Mouse (Mus musculus) kidney, postnatal 25 days (tissue): ENCODE measurements around the gene Skida1.

ENCODE experiments used
- DNase-seq, 2 experiments: peaks; one replicate each; pipeline ENCODE4 v3.0.0; 2021; ENCODE audit warnings: mixed read lengths in 2 of 2

Gene Skida1

DNA sequence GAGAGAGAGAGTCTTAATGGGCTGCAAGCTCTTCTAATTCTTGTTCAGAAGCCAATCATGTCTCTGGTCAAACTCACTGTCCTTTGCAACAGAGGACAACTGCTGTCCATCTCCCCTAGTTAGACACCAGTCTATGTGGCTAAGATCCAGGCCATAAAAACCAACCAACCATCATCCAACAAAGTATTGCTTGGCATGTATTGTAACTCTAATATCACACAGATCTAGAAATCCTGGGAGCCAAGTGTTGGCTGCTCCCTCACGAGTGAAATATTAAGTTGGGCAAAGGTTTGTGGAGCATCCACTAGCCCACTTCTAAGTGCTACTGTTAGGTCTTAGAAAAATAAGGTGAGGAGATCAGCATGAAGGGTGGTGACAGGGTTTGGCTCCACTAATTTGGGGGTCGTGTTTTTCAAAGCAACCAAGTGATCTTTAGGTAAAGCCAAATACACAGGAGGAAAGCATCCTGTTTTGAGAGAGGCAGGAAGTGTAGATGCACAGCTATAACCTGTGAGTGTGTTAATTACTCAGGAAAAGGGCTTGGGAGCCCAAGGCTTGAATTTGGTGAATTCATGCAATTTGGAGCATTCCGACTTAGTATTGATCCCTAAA is 10.6 kb downstream of the Skida1 start:
- peak in 1 of 2 experiments; percentile 24 for DNase-seq

DNA sequence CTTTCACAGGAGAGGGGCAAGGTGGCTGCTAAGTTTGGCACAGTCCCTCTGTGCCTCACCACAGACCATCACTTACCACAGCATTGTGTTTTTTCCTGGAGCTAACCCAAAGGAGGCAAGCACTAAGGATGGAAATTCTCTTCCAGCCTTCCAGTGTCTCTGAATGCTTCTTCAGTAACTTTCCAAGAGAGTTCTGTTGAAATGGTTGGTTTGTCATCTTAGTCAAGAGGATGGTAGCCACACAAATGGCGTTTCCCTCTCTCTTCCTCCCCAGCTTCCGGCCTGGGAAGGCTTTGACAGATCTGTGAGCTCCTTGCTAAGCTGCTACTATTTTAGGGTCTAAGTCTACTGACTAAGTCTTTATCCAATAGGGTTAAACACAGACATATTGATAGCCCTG is 11.4 kb downstream of the Skida1 start, which contains the start of gene A930004D18Rik:
TSS of gene A930004D18Rik (minus strand) at position 247 of the 400 bp plus-strand sequence.
- no peak for DNase-seq

DNA sequence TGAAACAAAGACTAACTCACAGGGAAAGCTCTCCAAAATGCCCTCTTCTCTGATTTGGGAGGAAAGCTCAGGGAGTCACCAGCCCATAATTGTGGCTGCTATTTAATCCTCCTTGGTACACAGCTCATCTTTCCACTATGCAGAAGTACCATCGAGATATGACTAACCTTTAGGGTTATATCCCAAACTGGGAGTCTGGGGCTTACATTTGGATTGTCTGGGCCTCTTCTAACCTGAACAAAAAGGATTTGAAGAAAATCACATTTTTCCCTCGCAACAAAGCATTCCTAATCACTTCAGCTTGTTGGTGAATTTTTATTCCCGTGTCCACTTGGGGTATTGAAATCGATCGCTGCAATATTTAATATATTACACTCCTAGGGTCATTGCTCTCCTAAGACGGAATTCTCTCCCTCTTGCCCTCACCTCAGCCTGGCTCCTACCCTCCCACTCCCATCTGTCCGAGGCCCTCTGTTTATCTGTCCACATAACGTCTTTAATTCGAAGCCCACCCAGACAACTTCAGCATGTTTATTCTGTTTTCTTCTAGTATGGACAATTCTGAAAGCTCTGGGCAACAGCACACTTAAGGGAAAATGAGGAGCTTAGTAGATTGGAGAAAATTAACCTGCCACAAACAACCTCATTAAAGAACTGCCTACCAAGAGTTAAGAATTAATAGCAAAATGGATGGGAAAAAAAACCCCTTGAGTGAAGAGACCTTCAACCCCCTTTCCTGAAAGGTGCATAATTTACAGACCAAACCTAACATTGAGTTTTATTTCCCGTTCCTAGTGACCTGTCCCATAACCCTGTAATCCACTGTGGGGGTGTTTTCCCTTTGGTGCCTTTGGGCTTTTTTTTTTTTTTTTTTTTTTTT is 14.2 kb downstream of the Skida1 start:
- DNase-seq = no peak

DNA sequence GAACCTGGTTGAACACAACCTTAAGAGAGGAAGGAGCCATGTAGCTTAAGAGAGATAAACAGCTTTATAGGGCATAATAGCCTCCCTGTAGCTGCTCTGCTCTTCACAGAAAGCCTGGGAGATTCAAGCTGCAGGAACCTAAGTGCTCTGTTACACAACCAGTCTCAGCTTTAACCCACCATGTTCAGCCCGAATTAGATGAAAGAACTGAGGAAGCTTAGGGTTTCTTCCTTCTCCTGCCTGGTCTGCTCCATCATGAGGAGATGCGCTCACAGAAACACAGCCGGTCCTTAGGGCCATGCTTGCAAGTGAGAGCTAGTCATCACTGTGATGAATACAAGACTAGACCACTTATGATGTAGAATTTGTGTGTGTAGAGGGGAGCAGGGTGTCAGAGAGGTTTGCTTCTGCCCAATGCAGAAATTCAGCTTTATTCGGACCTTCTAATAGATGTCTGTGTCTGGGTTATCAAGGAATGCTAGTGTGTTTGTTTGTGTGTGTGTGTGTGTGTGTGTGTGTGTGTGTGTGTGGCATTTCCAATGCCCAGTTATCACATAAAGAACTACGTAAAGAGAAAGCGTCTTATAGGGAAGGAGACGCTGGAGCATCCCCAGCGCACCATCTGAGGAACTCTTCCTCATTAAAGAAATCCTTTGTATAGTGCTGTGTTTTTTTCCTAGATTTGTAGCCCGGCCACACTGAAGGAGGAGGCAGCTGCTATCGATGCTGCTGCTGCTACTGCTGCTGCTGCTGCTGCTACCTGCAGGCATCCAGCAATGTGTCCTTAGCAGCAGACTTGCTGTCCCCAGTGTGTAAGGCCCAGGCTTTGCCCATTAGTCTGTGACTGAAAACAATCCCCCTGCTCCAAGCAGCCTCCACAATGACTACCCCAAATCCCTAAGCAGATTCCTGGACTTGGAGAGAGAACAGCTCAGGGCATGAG is 15.4 kb downstream of the Skida1 start:
- no peak for DNase-seq

DNA sequence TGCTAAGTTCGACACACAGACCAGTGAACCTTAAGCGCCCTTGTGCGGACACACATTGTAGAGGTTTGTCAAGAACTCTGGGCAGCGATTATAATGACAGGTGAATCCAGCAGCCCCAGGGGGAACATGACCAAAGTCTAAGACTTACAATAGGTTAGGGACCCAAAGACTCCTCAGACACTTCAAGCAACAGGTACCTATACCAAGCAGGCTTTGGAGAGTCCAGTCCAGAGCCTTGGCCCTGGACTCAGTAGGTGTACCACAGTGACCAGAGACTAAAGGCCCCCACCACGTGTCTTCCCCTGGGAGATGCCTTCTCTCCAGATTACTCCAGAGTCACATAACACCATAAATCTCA is 16.3 kb downstream of the Skida1 start:
- peak; percentile 54 to 67 for DNase-seq

DNA sequence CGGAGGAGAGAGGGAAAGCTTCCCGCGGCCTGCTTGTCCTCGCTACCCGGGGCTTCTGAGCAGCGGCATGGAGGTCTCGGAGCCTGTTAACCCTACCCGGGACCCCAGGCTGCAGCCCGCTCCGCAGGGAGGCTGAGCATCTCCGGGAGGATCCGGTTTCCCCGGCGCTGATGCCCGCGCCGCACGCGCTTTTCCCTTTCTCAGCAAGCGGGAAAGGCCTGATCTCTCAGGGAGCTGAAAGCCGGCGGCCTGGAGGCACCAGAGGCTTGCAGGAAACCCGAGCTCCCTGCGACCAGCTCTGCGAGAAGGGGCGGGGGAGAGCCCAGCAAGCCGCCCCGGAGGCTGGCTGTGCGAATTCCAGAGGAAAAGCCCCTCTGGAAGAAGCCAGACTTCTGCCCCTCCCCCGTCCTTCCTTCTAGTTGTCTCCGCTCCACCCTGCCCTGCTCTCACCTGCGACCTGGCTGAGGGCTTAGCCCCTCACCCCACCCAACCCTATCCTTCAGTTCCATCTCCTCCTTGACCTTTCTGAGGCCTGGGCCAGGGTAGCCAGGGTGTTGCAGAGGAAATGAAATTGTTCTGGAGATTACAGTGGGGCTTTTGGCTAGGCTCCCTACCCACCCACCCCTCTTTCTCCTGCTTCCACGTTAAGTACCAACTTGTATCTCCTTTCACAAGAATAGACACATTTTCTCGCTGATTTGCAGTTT is 16.9 kb downstream of the Skida1 start:
- DNase-seq = peak; percentile 65 to 75

DNA sequence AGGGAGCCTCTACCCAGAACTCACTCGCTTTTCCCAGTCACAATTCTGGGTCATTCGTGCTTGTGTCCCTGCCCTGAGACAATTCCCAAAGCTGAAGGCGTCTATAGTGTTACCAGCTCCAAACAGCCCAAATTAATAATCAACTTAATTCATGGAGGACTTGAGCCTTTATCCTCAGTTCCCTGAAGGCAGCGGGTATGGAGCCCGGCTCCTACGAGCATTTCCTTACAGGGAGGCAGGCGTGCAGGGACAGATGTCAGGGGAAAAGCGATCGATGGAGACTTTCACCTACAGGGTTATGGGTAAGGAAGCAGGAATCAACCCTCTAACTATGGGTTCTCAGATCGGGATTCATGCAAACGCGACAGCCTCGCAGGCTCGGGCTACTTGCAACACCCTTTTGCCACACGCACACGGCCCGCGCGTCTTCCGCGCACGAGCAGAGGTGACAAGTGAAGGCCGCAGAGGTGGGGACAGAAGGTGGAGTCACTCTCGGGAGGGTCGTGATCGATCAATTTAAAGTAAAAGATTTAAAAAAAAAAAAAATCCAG is 17.5 kb downstream of the Skida1 start:
- DNase-seq = peak; percentile 52 to 63

DNA sequence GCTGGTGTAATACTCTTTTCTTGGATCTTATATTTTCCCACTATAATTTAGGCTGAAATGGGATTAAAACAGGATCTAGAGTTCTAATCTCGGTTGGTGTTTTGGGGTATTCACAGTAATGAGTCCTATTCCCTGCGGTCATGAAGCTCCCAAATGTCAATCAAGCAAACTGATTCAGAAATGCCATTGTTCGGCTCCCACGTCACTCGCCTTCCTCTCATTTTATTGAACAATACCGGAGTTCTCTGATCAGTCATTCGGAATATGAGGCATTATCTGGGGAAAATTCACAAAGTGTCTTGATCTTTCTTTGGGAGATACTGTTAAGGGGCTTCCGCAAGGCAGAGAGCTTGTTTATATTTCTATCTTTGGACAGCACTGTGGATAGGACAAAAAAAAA is 18.3 kb downstream of the Skida1 start:
- DNase-seq = no peak

DNA sequence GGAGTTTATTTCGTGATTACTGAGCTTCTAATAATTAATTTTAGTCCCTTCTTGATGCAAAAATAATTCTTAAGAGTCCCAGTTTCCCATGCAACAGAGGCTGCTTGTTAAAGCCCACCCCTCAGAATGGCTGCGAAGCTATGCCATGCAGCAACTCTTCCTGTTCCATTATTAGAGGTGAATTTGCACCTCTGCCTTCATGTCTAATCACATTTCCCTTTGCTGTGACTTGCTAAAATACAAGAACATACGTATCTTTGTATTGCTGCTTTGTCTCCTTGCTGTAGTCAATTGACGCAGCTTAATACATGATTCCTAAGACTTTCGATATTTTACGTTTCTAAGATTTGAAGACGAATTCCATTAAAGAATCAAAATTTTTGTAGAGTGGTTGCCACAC is 19.2 kb downstream of the Skida1 start:
- no peak for DNase-seq

DNA sequence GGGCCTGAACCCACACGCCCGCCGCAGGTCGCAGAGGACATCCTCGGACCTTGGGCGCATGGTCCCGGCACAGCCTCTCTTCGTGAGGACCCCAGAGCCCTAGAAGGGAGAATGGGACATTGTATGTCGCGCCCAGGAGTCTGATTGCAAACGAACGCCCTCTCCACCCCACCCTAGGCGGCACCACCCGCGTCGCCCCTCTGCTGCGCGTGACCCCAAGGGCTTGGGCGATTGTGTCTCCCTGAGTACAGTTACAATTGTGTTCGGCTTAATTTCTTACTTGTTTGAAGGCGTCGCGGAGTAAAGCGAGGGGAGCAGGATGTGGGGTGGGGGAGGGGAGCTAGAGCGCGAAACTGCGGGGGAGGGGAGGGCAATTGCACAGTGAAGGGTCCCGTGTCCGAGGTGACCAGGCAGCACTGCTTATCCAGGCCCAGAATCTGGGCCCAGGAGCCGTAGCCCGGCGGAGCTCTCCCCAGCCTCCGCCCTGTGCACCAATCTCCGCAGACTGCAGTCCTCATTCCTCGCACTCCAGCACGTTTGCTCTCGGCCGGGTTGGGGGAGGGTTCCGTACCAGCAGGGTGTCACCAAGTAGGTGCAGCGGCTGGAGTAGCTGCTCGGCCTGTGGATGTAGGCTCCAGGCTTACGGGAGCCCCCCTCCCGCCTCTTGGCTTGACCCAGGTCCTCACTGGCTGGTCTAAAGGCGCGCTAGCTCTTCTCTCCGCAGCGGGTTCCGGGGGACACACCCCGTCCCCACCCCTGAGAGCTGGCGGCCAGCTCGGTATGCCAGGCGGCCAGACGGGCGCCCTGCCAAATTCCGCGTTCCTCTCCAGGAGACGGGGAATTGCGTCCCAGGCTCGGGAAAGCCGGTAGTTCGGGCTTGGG is 20.5 kb downstream of the Skida1 start:
- DNase-seq = peak; percentile 98

DNA sequence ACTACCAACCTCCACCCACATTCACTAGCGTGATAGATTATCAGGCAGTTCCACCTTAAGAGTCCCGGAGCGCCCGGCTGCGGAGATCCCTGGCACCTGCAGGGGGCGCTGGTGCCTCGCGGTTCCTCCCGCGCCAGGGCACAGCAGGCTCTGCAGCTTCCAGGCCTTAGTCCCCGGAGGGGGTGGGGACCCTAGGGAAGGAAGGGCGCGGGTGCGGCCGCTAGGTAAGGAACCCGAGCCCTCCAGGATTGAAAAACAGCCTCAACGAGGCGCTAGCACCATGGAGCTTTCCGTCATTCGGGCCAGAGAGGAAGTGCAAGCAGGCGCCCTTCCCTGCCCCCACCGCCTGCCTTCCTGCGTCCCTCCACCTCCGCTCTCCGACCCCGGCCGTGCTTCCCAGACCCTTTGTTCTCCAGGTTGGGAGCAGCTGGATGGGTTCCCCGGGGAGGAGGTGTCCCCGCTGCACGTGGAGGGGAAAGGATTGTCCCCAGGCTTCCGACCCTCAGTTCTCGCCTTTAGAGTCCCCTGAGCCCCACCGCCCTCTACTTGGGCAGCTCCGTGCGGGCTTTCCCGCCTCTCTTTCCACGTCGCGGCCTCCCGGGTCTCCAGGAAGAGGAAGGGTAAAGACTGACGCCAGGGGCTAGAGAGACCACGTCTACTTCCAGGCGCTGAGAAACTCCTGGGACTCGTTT is 21.3 kb downstream of the Skida1 start:
- DNase-seq = peak; percentile 94 to 97

DNA sequence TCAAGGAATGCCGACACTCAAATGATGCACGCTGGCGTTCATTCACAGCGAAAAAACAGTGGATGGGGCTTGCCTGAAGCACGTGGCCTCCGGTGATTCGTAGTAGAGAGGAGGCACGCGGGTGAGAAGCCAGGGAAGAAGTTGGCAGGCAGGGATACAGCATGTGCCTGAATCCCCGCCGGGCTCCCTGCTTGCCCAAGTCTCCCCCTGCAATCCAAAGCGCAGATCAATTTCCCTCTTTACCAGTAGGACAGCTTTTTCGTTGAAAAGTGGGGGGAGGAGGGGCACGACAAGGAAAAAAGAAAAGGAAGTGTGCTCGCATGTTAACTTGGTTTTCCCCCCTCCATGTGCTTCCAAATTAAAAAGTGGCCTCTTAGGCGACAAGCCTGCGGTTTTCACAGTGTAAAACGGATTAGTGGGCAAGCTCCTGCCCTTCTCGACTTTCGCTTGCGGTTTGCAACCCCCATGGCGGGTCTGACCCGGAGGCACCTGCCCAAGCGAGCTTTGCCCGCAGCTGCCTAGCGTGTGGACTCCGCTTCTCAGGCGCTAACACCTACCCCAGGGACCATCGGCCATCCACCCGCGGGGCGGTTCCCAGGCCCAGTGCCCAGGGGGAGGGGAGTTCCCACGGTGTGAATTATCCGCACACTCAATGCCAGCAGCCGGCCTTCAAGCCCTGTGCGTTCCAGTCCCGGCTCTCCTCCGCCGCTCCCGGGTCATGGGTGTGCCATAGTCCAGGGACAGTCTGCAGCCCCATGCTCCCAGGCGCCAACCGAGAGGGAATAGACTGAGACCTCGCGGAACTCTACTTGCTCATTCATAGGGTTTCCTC is 22.5 kb downstream of the Skida1 start:
- DNase-seq = peak; percentile 78 to 89

DNA sequence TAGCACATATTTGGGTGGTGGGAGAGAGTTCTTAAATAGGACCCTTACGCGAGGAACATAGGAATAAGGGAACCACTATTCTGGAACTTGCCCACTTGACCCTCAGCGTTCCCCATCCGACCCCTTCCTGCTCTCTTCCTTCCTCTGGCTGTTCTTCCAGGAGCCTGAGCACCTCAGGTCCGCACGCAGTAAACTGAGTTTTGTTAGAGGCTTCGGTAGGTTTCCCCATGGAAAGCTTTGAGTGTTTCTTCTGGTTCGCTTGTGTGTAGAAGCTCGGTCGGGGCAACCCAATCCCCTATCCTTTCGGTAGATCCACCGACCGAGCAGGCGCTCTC is 23.1 kb downstream of the Skida1 start:
- DNase-seq = no peak

DNA sequence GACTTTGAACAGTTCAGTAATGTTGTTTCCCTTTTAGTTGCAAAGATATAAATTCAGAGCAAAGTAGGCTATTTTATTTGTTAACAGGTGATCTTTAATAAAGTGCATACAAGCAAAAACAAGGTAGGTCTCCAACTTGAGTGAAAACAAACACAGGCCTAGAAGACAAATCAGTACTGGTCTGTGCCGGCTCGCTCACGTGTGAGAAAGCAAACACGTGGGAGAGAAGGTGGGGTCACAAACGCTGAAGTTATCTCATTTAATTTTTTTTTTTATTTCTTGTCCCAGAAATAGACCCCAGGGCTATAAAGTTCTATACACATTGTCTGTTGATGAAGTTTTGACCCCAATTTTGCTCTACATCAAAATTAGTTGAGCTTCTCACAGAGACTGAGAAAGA is 23.7 kb downstream of the Skida1 start:
- no peak for DNase-seq

DNA sequence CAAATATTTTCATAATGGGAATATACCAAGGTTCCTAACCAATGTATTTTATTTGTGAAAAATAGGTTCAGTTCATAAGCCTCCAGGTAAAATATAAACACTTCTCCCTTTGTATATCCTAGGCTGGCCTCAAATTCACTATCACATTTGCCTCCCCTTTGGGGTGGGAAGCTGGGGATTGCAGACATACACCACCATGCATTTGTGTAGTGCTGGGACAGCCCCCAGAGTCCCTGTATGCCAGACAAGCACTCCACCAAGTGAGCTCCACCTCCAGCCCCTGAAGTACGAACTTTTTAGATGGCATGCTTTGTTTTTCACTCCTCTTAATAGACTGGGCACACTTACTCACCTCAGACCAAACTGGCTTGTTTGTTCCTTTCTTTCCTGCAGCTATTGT is 26.0 kb downstream of the Skida1 start:
- no peak for DNase-seq

DNA sequence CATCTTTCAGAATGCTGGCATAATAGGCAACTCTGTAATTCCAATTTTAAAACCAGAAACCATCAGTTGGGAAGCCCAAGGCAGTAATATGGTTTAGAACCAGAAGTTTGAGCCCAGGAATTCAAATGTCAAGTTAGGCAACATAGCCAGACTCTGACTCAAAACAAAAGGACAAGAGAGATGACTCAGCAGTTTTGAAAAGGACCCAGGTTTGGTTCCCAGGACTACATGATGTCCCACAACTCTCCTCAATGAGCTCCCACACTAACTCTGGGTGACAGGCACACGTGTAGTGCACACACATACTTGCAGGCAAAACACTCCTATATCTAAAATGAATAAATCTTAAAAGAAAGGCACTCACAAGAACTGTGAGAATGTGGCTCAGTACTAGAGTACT is 29.7 kb downstream of the Skida1 start:
- no peak for DNase-seq

DNA sequence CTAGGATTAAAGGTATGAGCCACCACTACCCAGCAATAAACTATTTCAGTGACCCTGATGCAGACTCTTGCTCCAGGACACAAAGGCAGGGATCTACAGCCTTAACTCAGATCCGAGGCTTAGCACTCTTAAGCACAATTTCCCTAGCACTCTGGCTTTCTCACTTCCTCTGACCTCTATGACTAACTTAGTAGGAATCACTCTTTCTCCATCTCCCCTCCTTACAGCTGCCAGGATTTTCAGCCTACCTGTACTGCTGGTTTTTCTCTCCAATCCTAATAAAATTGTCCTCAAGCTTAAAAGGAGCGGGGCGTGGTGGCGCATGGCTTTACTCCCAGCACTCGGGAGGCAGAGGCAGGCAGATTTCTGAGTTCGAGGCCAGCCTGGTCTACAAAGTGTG is 31.5 kb downstream of the Skida1 start:
- DNase-seq = no peak

DNA sequence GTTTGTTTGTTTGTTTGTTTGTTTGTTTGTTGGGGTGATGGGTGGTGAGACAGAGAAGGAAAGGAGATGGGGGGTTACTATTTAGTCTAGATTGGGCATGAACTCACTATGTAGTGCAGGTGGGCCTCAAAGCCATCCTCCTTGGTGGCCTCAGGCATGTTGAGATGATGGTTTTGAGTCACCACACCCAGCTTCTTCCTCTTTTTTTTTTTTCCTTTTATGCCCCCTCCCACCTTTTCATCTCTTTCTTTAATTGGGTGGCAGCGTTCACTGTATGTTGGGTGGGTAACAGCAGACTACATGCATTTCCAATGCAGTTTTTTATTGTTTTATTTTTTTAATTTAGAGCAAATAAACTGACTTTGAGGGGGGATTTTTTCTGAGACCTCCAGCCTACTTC is 32.2 kb downstream of the Skida1 start:
- DNase-seq = no peak

DNA sequence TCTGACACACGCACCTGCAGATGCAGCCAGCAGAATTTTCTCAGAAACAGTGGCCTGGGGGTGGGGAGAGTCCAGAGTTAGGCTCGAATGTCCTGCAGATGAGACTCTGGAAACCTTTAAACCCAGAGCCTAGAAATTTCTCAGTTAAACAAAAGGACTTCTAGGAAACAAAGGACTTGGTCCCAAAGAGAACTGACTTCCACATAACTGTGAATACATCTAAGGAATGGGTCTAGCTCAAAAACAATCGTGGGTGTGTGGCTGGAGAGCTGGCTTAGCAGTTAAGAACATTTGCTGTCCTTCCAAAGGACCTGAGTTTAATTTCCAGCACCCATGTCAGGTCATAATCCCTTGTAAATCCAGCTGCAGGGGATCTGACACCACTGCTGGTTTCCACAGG is 33.3 kb downstream of the Skida1 start:
- no peak for DNase-seq

DNA sequence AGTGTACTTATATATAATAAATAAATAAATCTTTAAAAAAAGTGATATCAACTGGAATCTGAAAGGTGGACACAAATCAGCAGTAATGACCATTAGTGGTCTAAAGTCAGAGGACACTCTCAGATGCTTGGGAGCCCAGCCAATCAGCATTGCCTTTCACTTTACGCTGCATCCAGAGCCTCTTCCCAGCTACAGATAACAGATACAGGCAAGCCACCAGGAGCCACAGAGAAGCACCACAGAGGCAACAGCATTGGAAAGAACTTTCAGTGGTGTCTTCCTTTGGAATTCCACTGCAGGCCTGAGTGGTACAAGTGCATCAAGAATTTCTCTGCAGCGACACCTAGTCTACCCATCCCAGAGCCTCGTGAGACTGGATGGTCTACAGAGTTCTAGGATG is 36.0 kb downstream of the Skida1 start:
- DNase-seq = no peak
